Mouse (Mus musculus) erythroblast, embryonic 14.5 days (primary cell): ENCODE data around the gene D630003M21Rik. TPM values are rescaled to one million over a fixed set of nuclear protein-coding genes. Genes with fewer than 3 reads are reported as not detected.

Experiments
- H3K27me3 ChIP-seq: 2 replicates; pipeline ENCODE4 v1.6.1; 2012; ENCODE audit warnings: inconsistent platforms; ENCODE audit not compliant: control insufficient read depth
- H3K36me3 ChIP-seq: 2 replicates; pipeline ENCODE4 v1.6.1; 2012; ENCODE audit warnings: mild to moderate bottlenecking, inconsistent platforms; ENCODE audit not compliant: control insufficient read depth
- H3K4me1 ChIP-seq: 2 replicates; pipeline ENCODE4 v1.6.1; 2012; ENCODE audit warnings: inconsistent platforms; ENCODE audit not compliant: control insufficient read depth
- H3K4me3 ChIP-seq: replicated peaks from 2 replicates; pipeline ENCODE3; 2012; ENCODE audit warnings: moderate library complexity, mild to moderate bottlenecking, inconsistent platforms
- H3K9me3 ChIP-seq: 2 replicates; pipeline ENCODE4 v1.6.1; 2012; ENCODE audit warnings: low read length, inconsistent platforms, mixed read lengths; ENCODE audit not compliant: control insufficient read depth
- GATA1 ChIP-seq: IDR thresholded peaks from 2 replicates; pipeline ENCODE4 v1.6.1; 2012; ENCODE audit warnings: low read length, inconsistent platforms, mixed read lengths
- TAL1 ChIP-seq: IDR thresholded peaks from 3 replicates; pipeline ENCODE4 v1.6.1; 2012; ENCODE audit warnings: low read length, inconsistent platforms, mixed read lengths
- polyA plus RNA-seq: library from polyadenylated mRNA; stranded (reverse); fragments of >175 nt; gene quantifications from 2 replicates; pipeline ENCODE4 v1.2.3, GENCODE M21; 2012

Gene D630003M21Rik
- polyA plus RNA-seq, result 0.01 TPM in 1 of 2 replicates, not detected in the other

GRCm38 (mm10) chr2:158228670-158229502, at the start of gene D630003M21Rik:
Gene D630003M21Rik (minus strand): TSS chr2:158229222.
- TF ChIP-seq TAL1 (no peak), GATA1 (no peak)
- Histone ChIP-seq H3K4me3 (no peak within 1 kb of the TSS), H3K9me3 (no peaks in the 10 kb centered on the region), H3K36me3 (no peaks in the 10 kb centered on the region), H3K4me1 (no peaks in the 10 kb centered on the region), H3K27me3 (peaks cover 13% of the 10 kb centered on the region)

- no peak overlapping the region for H3K4me3 ChIP-seq
- no peaks in the 10 kb centered on the region for H3K27me3 ChIP-seq
- no peaks in the 10 kb centered on the region for H3K36me3 ChIP-seq
- TF ChIP-seq TAL1 (no peak), GATA1 (no peak)
- H3K4me1 ChIP-seq, result no peaks in the 10 kb centered on the region
- H3K9me3 ChIP-seq, result no peaks in the 10 kb centered on the region
Observed at GRCm38 (mm10) chr2:158276878-158277277, 47.9 kb upstream of the D630003M21Rik start.

- TF ChIP-seq GATA1 (no peak), TAL1 (no peak)
- no peaks in the 10 kb centered on the region for H3K36me3 ChIP-seq
- no peaks in the 10 kb centered on the region for H3K4me1 ChIP-seq
- no peaks in the 10 kb centered on the region for H3K27me3 ChIP-seq
- H3K4me3 ChIP-seq, result no peak overlapping the region
- H3K9me3 ChIP-seq, result no peaks in the 10 kb centered on the region
Observed at GRCm38 (mm10) chr2:158276451-158276850, 47.4 kb upstream of the D630003M21Rik start.

- TF ChIP-seq GATA1 (no peak), TAL1 (no peak)
- no peak overlapping the region for H3K4me3 ChIP-seq
- no peaks in the 10 kb centered on the region for H3K9me3 ChIP-seq
- H3K4me1 ChIP-seq, result no peaks in the 10 kb centered on the region
- H3K36me3 ChIP-seq, result no peaks in the 10 kb centered on the region
- no peaks in the 10 kb centered on the region for H3K27me3 ChIP-seq
Observed at GRCm38 (mm10) chr2:158275811-158276210, 46.8 kb upstream of the D630003M21Rik start.

- Histone ChIP-seq H3K9me3 (no peaks in the 10 kb centered on the region), H3K4me3 (no peak overlapping the region), H3K4me1 (no peaks in the 10 kb centered on the region), H3K27me3 (no peaks in the 10 kb centered on the region), H3K36me3 (no peaks in the 10 kb centered on the region)
- TF ChIP-seq TAL1 (no peak), GATA1 (no peak)
Observed at GRCm38 (mm10) chr2:158275349-158275748, 46.3 kb upstream of the D630003M21Rik start.

- Histone ChIP-seq H3K4me3 (no peak overlapping the region), H3K27me3 (no peaks in the 10 kb centered on the region), H3K9me3 (no peaks in the 10 kb centered on the region), H3K36me3 (no peaks in the 10 kb centered on the region), H3K4me1 (no peaks in the 10 kb centered on the region)
- TF ChIP-seq GATA1 (no peak), TAL1 (no peak)
Observed at GRCm38 (mm10) chr2:158273646-158274045, 44.6 kb upstream of the D630003M21Rik start.

GRCm38 (mm10) chr2:158270017-158270416, 41.0 kb upstream of the D630003M21Rik start:
- H3K4me1 ChIP-seq, result no peaks in the 10 kb centered on the region
- H3K4me3 ChIP-seq, result no peak overlapping the region
- no peaks in the 10 kb centered on the region for H3K27me3 ChIP-seq
- H3K9me3 ChIP-seq, result no peaks in the 10 kb centered on the region
- no peaks in the 10 kb centered on the region for H3K36me3 ChIP-seq
- TF ChIP-seq TAL1 (no peak), GATA1 (no peak)

GRCm38 (mm10) chr2:158264877-158265276, 35.9 kb upstream of the D630003M21Rik start:
- no peak for TF ChIP-seq TAL1
- no peak for TF ChIP-seq GATA1
- Histone ChIP-seq H3K9me3 (no peaks in the 10 kb centered on the region), H3K27me3 (no peaks in the 10 kb centered on the region), H3K4me1 (no peaks in the 10 kb centered on the region), H3K4me3 (no peak overlapping the region), H3K36me3 (no peaks in the 10 kb centered on the region)

- Histone ChIP-seq H3K4me1 (no peaks in the 10 kb centered on the region), H3K36me3 (no peaks in the 10 kb centered on the region), H3K4me3 (no peak overlapping the region), H3K9me3 (no peaks in the 10 kb centered on the region), H3K27me3 (peaks cover 6% of the 10 kb centered on the region; the same call in 1 of the 2 replicates)
- TF ChIP-seq GATA1 (no peak), TAL1 (no peak)
Observed at GRCm38 (mm10) chr2:158259498-158259897, 30.5 kb upstream of the D630003M21Rik start.
